Mouse (Mus musculus) cerebellum, adult 18-20 months (tissue): ENCODE data around the gene Zfp185.

Source experiments
- DNase-seq, 2 experiments: peaks; one replicate each; pipeline ENCODE4 v3.0.0; 2021

Zfp185 gene

DNA sequence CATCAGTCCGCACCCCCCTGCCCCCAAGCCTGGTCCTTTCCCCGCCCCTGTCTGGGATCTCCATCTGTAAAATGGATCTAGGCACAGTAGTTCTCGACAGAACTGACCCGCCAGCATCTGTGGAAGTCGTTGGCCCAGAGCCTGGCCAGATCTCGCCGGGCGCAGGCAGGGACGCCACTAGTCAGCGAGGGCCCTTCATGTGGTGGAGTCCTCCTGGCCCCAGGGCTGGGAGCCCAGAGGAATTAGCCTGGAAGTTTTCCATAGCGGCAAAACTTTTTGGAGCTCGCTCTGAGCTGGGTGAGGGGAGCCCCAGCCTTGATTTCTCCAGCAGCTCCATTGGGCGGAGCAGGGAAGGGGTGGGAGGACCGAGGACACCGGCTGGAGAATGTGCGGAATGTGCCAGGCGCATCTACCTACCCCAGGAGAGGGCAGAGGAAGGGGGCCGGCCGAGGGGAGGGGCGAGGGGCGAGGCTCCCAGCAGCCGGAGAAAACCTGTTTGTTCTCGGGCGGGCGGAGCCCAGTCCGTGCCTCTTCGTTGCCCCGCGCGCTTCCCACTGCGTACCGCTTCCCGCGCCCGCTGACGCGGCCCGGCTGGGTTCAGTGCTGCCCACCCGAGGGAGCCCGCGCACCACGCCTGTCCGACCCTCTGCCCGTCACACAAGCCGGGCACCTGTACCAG is at the start of gene Zfp185:
Zfp185 (plus strand) TSS at position 499 of the 679 bp plus-strand sequence.
- no peak for DNase-seq

DNA sequence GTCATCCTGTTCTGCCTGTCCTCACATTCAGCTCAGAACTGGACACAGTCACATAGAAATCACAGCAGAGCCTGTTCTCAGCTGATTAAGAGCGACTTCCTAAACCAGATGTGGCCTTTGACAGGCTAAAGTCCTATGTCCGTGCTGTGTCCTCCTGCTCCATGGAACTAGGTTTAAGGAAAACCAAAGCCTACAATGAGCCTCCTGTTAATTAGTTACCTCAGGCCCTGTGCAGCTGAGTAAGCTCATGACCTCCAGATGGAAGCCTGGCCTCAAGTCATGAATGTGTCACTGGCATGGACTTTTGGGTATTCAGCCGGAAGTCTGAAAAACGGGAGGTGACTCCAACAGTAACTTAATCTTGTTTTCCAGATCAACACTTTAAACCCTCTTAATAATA is 33.7 kb upstream of the Zfp185 start:
- no peak for DNase-seq

DNA sequence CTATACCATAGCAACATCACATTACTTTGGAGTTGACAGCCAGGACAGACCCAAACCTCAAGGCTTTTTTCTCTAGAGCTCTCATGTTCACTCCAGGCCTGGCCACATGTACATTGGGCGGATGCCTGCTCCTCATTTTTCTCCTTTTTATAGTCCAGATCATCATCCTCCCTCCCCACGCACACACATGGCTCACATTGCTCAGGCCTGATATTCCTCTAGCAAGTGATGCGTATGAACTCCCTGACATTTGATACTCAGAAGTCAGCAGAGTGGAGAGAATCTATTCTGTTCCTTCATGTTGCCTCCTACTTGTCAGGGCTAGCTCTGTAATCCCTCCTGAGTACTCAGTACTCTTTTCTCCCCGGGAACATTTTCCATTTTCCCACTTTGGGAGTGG is 30.7 kb upstream of the Zfp185 start:
- no peak for DNase-seq

DNA sequence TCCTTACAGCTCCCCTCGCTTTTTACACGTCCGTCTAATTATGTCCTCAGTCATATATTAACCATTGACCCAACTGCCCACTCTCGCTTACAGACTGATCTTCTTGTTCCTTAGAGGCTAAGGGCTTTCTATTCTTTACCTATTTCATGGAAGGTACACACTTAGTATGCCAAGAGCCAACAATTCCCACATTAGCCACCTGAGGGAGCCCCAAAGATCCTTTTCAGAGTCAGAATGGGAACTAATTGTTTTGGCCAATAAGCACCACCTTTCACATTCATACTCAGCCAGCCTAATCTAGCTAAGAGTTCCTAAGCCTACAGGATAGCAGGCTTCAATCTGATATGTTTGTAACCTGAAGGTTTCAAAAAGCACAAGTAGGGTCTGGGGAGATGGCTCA is 26.7 kb upstream of the Zfp185 start:
- peak; percentile 8 to 13 for DNase-seq

DNA sequence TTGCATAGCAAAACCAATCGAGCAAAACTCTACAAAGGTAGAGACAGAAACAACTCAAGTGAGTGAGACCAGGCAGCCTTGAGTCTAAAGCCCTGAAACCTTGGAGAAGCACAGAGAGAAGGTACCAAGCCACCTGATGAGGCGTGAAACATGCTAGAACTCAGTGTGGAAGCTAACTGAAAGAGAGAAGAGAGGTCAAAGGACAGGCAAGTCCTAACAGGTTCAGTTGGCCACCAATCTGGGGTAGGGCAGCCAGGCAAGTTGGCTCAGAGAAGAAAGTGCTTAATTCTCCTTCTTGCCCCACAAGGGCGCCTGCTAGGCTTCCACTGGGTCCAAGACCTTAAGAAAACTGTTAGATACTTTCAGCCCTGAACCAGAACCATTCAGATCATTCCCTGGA is 25.6 kb upstream of the Zfp185 start:
- no peak for DNase-seq

DNA sequence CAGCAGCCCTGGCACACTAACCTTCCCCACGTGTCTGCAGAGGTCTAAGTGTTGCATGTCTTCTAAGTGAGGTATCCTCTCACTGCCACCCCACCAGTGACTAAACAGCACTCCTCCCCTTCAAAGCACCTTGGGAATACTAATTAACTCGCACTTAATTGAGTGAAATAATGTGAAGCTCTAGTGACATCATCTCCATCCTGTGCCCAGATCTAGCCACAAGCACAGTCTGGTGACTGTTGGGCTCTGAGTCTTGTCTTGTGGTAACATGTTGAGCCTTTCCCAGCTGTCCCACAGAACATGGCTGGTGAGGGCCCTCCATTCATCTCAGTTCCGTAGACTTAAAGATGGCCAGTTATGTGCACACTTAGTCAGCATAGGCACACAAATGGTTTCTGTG is 24.4 kb upstream of the Zfp185 start:
- DNase-seq = no peak

DNA sequence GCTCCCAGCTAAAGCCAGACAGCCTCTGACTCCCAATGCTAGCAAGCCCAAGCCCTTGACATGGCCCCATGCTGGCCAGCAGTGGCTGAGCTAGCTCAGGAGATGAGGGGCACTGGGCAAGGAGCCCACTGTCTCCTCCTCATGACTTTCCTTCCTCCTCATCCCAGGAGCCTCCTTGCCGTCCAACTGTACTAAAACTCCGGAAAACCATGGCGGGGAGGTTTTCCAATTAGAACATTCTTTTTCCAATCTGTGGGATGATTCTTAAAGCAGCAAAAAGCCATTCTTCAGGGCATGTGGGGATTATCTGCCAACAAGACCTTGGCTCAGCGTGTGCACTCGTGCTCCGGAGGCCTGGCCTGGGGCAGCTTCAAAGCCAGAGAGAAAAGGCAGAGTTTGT is 4.3 kb upstream of the Zfp185 start:
- no peak for DNase-seq

DNA sequence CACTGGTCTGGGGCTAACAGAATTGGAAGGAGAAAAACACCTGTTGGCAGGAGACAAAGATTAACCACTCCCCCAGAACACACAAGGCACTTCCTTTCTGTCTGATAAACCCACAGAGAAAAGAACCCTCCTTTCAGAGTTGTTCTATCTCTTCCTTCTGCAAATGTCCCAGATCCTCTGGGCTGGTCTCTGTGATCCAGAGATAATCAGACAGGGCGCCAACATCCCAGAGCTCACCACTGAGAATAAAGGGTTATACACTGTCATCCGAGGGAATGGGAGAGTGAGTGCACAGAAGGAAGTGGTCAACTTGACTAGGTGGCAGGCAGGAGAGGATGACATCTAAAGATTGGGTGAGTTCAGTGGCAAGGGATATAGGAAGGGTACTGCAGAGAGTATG is 1.5 kb upstream of the Zfp185 start:
- DNase-seq = no peak

DNA sequence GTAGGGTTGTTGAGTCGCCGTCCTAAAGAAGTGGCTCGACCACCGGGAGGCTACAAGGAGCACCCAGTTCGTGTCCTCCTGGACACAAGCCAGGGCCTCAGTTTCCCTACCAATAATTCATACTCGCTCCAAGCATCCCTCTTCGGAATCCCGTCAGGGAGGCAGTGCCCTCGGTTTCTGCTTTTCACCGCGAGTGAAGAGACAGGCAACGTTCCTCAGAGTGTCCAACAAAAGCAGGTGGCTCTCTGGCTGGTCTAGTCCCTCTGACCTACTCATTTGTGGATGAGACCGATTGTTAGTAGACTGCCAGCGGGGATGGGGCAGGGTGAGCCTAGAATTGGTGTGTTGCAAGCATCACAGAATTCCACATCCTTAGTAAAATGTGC is 374 bp downstream of the Zfp185 start:
- no peak for DNase-seq

DNA sequence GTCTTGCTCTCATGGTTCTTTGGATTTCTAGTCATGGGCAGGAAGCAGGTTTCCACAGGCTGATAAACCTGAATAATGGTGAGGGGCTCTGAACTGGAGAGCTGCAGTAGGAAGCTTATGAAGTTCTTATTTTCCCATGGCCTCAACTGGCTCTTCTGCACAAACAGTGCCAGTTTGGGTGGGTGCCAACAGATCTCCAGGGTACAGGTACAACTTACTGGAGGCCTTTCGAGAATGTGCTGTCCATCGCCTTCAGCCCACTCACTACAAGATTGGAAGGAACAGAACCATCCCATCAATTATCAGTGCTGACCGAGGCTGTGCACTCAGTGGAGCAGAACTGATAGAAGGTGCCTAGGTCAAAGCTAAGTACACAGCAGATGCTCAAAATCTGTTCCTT is 1.3 kb downstream of the Zfp185 start:
- no peak for DNase-seq

DNA sequence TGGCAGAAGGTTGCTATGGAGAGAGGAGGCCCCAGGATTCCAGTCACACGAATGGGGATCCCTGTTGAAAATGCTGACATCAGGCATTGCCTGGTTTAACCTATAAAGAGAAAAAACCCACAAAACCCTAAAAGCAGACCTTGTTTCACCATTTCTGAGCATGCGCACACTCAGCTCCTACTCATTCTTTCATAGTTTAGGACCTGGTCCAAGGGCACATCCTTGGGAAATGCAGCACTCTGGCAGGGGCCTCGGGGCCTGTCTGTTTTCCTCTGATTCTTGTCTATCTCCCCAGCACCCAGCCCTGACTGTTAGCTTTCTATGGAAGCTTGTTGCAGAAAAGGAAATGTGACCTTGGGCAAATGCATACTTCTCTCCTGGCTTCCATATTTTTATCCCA is 3.4 kb downstream of the Zfp185 start:
- no peak for DNase-seq

DNA sequence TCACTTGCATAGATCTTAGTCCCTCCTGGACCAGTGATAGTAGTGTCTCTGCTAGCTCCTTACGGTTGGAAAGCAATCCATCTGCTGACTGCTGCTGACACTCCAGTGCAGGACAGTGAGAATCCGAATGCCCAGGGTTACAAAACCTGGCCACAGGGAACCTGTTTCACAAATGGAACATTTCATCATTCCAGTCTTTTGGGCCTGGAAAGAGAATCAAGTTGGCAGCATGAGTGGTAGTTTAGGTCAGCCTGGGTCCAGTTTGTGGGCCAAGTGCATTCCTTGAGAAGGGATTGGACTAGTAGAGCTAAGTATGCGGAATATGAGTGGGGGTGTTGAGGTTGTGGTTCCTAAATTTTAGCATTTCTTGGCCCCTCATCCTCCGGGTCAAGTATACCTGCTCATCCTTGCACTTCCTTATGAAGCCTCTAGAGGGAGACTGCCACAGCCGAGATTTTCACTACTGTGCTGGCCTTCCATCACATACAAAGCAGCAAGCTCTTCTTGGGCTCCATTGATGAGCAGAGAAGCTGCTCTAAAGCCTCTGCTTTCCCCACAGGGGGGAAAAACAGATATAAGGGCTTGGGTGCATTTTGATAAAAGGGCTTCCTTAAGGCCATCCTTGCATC is 5.3 kb downstream of the Zfp185 start:
- no peak for DNase-seq

DNA sequence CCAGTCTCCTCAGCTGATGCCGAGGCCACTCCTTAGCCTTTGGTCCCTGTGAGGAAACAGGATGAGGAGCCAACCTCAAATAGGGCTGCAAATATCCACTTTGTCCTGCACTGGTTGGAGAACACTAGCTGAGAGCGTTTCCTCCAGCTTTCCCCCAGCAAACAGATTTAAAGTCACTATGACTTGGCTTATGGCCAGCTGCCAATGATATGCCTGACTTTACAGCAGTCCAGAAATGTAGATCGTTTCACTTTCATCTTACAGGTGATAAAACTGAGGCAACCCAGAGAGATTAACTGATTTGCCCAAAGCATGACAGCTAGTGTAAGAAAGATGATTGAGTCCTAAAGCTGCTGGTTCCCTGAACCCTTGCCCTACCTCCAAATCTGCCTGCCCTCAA is 8.4 kb downstream of the Zfp185 start:
- DNase-seq = no peak

DNA sequence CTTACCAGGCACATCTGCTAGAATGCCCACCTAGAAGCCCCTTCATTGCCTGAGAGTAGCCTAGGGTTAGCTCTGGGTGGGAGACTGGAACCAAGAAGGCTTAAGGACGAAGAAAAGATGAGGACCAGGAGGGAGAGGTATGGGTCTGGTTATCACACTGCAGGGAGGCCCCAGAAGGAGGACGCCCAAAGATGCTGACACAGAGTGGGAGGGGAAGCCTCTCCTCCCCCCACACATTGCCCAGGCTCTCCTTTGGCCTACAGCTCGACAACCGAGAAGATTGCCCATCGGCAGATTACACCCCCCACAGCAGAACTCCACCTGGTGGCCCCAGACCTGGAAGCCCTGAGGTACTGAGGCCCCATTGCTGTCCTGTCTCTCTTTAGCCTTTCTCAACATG is 16.0 kb downstream of the Zfp185 start:
- no peak for DNase-seq

DNA sequence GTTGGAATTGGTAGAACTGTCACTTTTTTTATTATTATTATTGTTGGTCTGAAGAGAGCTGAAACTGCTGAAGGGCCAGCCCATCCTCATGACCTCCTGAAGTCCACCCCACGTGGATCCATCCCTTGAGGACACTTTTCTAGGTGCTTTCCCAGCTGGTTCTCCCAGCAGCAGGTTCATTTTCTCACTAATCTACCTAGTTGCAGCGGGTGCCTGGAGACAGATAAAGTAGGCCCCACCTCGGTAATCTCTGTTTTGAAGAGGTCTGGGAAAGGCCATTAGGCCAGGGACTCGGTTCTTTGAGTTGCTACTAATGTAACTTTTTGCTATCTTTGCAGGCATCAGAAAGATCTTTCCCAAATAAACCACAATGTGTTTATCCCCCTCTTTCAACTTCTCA is 18.5 kb downstream of the Zfp185 start:
- no peak for DNase-seq

DNA sequence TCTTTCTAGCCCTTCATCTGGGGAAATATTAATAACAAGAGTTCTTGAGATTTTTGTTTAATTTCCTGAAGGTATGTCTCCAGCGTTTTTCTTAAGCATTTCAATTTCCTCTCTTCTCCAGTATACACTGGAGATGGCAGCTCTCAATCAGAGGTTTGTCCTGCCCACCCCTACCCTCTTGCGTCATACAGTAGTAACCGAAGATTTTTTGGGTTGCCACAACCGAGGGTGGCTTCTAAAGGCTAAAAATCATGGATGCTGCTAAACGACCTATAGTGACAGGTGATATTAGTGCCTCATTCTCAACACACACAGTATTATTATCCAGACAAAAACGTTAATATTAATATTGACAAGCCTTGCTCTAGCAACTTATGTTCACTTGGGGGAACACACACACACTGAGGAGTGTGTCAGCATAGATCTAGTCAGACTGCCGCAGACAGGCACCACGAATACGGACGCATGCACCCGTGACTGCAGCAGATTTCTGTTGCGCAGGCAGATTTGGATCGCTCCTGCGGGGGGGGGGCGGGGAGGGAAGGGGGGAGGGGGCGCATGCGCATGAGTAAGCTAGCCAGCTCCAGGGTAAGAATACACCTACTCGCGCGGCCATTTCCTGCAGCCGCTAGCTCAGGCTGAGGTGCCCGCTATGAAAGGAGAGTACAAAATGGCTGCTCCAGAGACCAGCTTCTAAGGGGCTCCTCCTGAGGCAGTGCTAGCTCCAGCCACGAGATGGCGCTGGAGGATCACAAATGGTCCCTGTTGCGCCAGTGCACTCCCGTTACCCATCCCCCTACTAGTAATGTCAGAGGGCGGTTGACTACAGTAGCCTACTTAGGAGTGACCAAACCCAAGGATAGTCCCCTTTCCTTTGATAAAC is 20.7 kb downstream of the Zfp185 start:
- DNase-seq = peak; percentile 92

DNA sequence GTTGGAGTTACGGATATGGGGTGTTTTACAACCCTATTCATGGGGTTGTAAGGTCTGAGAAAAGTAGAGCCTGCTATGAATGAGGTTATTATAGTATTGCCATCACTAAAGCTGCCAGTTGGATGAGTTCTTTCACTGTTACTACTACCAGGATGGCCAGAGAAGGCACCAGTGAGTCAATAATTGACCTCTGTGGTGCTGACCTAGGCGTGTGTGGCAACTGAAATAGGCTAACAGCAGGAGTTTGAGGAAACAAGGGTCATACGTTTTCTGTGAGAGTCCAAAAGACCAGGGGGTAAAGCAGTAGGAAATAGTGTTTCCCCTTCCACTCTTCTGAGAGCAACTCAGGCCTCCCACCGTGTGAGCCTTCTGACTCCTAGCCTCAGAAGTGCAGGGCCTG is 25.7 kb downstream of the Zfp185 start:
- DNase-seq = no peak

DNA sequence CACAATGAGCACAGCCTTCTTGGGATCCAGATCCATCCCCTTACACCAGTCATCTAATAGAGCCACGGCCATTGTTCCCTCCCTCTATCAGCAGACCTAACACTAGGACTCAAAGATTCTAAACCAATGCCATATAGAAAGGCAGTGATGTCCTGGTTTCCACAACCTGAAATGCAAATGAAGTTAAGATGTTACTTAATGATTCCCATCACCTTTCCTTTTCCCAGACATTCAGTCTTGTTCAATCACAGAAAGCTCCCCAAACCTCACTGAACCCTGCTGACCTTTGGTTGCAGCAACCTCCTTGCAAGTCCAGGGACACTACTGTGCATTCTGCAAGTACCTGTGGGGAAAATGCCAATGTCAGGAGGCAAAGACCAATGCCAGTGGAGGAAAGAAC is 49.9 kb downstream of the Zfp185 start, which contains the start of gene Pnma5:
Pnma5 (minus strand) TSS at position 101 of the 400 bp plus-strand sequence.
- DNase-seq = no peak

DNA sequence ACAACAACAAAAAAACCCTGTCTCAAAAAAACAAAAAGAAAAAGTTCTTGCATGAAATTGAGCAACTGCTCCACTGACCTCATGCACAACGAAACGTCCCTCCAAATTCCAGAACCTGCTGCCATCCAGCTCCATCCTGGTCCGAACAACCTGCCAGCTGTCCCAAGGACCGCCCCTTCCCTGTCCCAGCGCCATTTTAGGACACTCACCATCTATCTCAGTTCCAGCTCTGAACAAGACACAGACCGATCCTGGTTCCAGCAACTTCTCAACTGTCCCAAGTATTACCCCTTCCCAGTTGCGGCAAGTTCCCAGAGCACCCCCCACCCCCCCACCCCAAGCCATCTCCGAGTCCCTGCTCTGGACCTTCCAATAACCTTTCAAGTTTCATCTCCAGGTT is 51.7 kb downstream of the Zfp185 start:
- DNase-seq = no peak

DNA sequence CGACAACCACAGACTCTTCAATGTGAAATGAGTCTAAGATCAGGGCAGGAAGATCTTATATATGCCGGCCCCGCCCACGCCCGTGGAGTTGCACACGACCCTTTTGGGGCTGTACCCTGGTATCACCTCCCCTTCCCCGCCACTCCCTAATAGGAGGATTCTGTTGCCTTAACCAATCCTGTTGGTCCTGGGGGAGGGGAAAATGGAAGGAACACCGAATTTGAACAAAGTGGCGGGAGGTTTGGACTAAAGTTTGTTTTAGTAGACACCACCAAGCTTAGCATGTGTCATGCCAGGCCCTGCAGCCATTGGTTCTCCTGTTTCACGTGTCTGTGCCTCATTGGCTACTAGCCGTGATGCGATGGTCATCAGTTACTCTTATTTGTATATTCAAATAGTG is 52.5 kb downstream of the Zfp185 start:
- DNase-seq = no peak

DNA sequence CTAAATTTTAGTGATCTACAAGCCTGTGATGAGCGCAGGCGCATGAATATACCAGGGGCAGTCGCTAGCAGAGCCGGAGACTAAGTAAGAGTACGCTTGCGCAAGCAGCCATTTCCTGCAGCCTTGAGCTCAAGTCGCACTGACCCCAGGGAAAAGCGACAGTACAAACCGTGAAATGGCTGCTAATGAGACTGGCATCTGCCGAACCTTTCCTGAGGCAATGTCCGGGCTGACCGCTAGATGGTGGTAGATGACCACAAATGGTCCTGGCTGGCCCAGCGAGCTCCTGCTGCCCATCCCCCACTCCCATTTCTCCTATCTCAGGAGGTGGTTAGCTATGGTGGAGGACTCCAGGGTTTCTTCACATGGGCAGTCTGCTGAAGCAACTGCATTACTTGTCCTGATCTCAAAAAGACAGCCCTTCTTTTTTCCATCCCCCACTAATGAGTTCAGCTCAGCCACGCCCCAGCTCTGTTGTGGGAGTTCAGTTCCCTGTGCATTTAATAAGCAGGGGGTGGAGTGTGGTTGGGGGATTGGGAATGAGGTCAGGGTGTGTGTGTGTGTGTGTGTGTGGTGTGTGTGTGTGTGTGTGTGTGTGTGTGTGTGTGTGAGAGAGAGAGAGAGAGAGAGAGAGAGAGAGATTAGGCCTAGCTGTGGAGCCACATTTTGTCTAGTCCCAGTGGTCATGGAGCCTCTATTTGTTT is 66.9 kb downstream of the Zfp185 start:
- peak; percentile 89 to 94 for DNase-seq

DNA sequence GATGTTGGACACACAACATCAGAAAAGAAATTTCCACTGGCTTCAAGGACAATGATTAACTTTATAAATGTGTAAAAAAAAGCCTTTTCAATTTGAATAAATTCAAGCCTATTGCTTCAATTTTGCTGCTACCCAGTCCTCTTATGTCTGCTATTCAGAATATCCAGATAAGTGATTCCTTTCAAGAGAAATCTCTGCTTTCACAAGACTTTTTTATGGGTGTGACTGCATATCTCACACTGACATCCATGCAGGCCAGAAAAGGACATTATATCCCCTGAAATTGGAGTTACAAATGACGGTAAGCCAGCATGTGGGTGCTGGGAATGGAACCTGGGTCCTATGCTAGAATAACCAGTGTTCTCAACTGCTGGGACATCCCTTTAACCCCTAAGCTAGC is 74.4 kb downstream of the Zfp185 start:
- no peak for DNase-seq

DNA sequence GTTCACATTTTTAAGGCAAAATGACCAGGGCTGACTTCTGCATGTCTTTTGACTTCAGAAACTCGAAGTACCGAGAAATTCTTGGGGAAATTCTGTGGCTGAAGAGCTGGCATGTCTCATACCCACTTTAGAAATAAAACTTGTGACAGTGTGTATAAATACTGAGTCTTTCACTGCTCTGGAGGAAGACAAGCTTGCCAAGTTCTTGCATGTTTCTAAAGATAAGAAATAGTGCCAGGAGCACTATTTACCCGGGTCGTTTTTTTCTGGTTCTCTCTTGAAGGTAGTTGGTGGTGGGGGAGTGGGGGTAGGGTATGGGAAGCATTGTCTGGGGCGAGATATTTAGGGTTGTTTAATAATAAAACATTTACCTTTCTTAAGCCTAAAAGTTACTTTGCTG is 75.2 kb downstream of the Zfp185 start:
- no peak for DNase-seq
